Mouse (Mus musculus) kidney, embryonic 16.5 days (tissue): ENCODE results near the gene Ppef2. TPM values are rescaled to one million over a fixed set of nuclear protein-coding genes. Genes with fewer than 3 reads are reported as not detected.

Source experiments
- ATAC-seq: fragments of 200-750 bp; cut with Nextera tagmentation; 2 replicates; pipeline ENCODE4 v1.8.0; 2017; ENCODE audit warnings: moderate TSS enrichment; ENCODE audit not compliant: low FRiP score, low TSS enrichment
- H3K27ac ChIP-seq: fragments of 300-500 bp; sonication (generic); 2 replicates; pipeline ENCODE4 v1.5.1; 2014; ENCODE audit warnings: low read length
- H3K27me3 ChIP-seq: fragments of 300-500 bp; sonication (generic); 2 replicates; pipeline ENCODE4 v1.6.1; 2014; ENCODE audit warnings: low read length, control low read depth, mixed read lengths; ENCODE audit not compliant: insufficient read depth
- H3K36me3 ChIP-seq: fragments of 300-500 bp; sonication (generic); 2 replicates; pipeline ENCODE4 v1.6.1; 2014; ENCODE audit warnings: low read length, control low read depth, mixed read lengths; ENCODE audit not compliant: insufficient read depth
- H3K4me1 ChIP-seq: fragments of 300-500 bp; sonication (generic); 2 replicates; pipeline ENCODE4 v1.6.1; 2014; ENCODE audit warnings: low read length, control low read depth, mixed read lengths; ENCODE audit not compliant: insufficient read depth
- H3K4me2 ChIP-seq: fragments of 300-500 bp; sonication (generic); replicated peaks from 2 replicates; pipeline ENCODE4 v1.6.1; 2014; ENCODE audit warnings: low read depth, low read length
- H3K4me3 ChIP-seq: fragments of 300-500 bp; sonication (generic); 2 replicates; pipeline ENCODE4 v1.5.1; 2014; ENCODE audit warnings: mild to moderate bottlenecking, low read length
- H3K9ac ChIP-seq: fragments of 300-500 bp; sonication (generic); replicated peaks from 2 replicates; pipeline ENCODE4 v1.6.1; 2014; ENCODE audit warnings: low read length
- H3K9me3 ChIP-seq: fragments of 300-500 bp; sonication (generic); 2 replicates; pipeline ENCODE4 v1.6.1; 2016; ENCODE audit warnings: low read length, control low read depth
- WGBS: fragments of 180-500 bp; shearing (Covaris S2); extraction: QIAGEN DNeasy Blood & Tissue Kit; methylation state at CpG from one replicate; pipeline ENCODE4 v1.1.7; 2014; 5-methylcytosine and 5-hydroxymethylcytosine counted together
- polyA plus RNA-seq: library from polyadenylated mRNA; unstranded; fragments of >200 nt; fragmentation: Nextera tagmentation; extraction: Ambion mirVana; gene quantifications from 2 replicates; pipeline ENCODE4 v1.2.1, GENCODE M21; 2015

The Ppef2 gene
- polyA plus RNA-seq, 1 experiment from 2014 or later = 0.37 TPM

GRCm38 (mm10) chr5:92244900-92245299 lies 11.2 kb downstream of the Ppef2 start:
- Histone ChIP-seq H3K27ac (no peak overlapping the region), H3K27me3 (no peaks in the 10 kb centered on the region), H3K4me2 (no peak overlapping the region), H3K4me3 (no peak overlapping the region), H3K9me3 (0 out of 2 replicates have a peak, but pooled peaks cover under 1% of the 10 kb centered on the region), H3K9ac (no peak overlapping the region), H3K4me1 (no peaks in the 10 kb centered on the region), H3K36me3 (no peaks in the 10 kb centered on the region)
- WGBS = 95% methylated on average over 2 of the region's 2 CpGs
- ATAC-seq = no peak

DNA sequence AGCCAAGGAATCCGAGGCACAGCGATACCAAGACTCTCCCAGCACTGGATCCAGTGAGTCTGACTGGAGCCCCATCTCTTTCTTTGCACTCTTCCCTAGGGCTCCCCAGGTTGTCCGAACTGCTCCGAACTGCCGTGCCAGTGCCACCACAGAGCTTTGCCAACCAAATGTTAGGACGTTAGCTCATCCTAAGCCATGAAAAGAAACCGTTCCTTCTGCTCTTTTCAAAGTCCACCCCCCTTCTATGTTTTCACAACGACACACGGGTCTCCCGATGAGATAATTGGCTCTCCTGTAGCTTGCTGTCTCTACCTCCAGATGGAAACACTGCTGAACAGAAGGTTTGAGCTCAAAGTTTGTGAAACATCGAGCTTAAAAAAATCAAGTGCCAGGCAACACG lies 15.3 kb downstream of the Ppef2 start:
- WGBS = 94% methylated on average over 12 of the region's 12 CpGs
- Histone ChIP-seq H3K9me3 (no peaks in the 10 kb centered on the region), H3K4me2 (no peak overlapping the region), H3K36me3 (no peaks in the 10 kb centered on the region), H3K27ac (no peak overlapping the region), H3K4me1 (no peaks in the 10 kb centered on the region), H3K4me3 (no peak overlapping the region), H3K9ac (no peak overlapping the region), H3K27me3 (no peaks in the 10 kb centered on the region)
- no peak for ATAC-seq

DNA sequence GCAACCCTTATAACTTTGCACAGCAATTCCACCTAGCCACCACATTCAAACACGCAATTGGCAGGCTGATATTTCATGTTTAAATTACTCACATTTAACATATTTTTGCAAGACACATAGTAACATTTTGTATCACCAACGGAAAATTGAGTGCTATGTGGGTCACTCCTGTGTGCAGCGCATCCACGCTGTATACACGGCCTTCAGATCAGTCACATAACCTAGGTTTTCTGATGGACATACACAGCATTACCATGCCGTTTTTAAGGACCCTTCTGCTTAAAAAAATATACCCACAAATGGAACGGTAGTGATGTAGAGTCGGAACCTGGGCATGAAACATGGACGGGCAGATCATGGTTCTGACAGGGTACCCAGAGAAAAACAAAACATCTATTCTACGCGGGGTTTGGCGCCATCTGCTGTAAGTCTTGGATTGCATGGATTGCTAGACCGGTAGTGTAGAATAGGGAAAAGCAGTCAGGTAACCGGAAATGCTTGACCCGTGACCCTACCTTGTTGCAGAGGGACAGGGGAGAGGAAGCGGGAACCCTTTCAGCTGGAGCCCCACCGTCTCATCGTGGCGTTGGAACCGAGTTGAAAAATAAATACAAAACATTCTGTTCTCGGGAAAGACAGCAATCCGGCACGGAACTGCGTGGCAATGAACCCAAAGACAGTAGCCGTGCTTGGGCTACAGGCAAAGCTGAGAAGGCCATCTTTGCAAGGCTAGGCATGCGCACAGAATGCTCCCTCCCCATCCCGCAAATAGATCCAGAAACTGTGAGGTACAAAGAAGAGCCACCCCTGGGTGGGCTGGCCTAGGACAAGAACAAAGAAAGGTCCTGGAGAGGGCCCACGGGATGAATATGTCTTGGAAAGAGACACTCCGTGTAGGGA lies 16.5 kb downstream of the Ppef2 start:
- H3K36me3 ChIP-seq = no peaks in the 10 kb centered on the region
- no peak overlapping the region for H3K27ac ChIP-seq
- WGBS = 45% methylated on average over 29 of the region's 29 CpGs
- 0 out of 2 replicates have a peak overlapping the region, but pooled peaks have one; percentile 12 for H3K4me2 ChIP-seq
- H3K27me3 ChIP-seq = no peaks in the 10 kb centered on the region
- peak; percentile 44; the same call in 1 of the 2 replicates for ATAC-seq
- H3K9me3 ChIP-seq = no peaks in the 10 kb centered on the region
- H3K9ac ChIP-seq = no peak overlapping the region
- no peak overlapping the region for H3K4me3 ChIP-seq
- 0 out of 2 replicates have a peak, but pooled peaks cover 5% of the 10 kb centered on the region for H3K4me1 ChIP-seq

DNA sequence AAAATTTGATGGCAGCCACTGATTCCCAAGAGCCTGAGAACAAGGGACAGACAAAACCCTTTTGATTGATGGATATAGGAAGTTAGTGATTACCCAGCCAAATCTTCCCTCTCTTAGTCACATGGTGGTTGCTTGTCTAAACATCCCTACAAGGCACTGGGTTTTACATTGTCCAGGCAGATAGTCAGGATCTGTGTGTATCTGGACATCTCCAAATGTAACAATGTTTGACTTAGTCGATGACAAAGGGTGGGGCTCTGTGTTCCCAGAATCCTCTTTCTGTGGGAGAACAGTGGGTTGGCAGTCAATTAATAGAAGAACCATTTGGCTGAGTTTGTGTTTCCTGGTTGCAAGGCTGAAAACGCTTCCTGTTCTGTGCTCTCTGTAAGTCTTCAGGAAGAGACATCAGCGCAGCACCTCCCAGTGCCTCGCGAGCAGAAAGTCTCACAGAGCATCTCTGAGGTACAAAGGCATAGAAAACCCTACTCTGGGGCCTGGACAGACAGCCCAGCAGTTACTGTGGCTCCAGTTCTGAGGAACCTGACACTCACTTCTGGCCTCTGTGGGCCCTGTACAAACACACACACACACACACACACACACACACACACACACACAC lies 21.0 kb downstream of the Ppef2 start:
- H3K9ac ChIP-seq = no peak overlapping the region
- no peak overlapping the region for H3K27ac ChIP-seq
- 0 out of 2 replicates have a peak, but pooled peaks cover 5% of the 10 kb centered on the region for H3K4me1 ChIP-seq
- WGBS = 51% methylated on average over 5 of the region's 5 CpGs
- H3K4me2 ChIP-seq = no peak overlapping the region
- ATAC-seq = peak; percentile 40; the same call in 1 of the 2 replicates
- H3K27me3 ChIP-seq = no peaks in the 10 kb centered on the region
- no peaks in the 10 kb centered on the region for H3K9me3 ChIP-seq
- H3K4me3 ChIP-seq = no peak overlapping the region
- H3K36me3 ChIP-seq = no peaks in the 10 kb centered on the region

DNA sequence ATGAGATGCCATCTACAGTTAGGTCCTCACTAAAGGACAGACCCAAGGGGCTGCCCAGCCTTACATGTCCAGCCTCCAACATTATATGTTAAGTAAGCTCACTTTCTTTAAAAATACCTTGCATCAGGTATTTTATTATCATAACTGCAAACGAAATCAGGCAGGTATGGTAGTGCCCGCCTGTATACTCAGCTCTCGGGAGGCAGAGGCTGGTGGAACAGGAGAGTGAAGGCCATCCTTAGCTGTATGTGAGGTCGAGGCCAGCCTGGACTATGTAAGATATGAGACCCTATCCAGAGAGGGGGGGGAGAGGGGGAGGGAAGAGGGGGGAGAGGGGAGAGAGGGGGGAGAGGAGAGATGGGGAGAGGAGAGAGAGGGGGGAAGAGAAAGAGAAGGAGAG lies 22.7 kb downstream of the Ppef2 start:
- H3K27ac ChIP-seq = no peak overlapping the region
- no peak for ATAC-seq
- H3K36me3 ChIP-seq = no peaks in the 10 kb centered on the region
- no peak overlapping the region for H3K4me2 ChIP-seq
- H3K9me3 ChIP-seq = no peaks in the 10 kb centered on the region
- no peak overlapping the region for H3K4me3 ChIP-seq
- H3K27me3 ChIP-seq = no peaks in the 10 kb centered on the region
- 0 out of 2 replicates have a peak, but pooled peaks cover 5% of the 10 kb centered on the region for H3K4me1 ChIP-seq
- 87% methylated on average over 4 of the region's 4 CpGs for WGBS
- no peak overlapping the region for H3K9ac ChIP-seq

DNA sequence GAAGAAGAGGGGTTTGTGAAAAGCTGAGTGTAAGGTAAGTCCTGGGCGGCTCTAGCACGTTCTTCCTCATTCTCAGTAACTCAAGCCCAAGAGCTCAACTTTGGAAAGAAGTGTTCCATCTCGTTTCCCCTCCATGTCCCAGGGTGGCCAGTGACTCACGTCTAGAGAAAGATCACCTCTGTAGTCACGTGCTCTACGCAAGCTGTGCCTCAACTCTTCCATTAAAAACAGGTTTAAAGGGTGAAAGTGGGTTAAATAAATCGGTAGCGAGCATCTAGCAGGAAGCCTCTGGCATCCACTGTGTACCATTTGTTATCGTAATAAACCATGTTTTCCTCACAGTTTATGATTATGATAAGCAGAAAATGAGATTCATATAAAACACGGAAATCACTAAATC lies 24.2 kb downstream of the Ppef2 start:
- Histone ChIP-seq H3K9me3 (no peaks in the 10 kb centered on the region), H3K4me3 (no peak overlapping the region), H3K9ac (no peak overlapping the region), H3K27ac (no peak overlapping the region), H3K27me3 (no peaks in the 10 kb centered on the region), H3K36me3 (no peaks in the 10 kb centered on the region), H3K4me2 (no peak overlapping the region), H3K4me1 (0 out of 2 replicates have a peak, but pooled peaks cover 5% of the 10 kb centered on the region)
- 81% methylated on average over 10 of the region's 10 CpGs for WGBS
- no peak for ATAC-seq

DNA sequence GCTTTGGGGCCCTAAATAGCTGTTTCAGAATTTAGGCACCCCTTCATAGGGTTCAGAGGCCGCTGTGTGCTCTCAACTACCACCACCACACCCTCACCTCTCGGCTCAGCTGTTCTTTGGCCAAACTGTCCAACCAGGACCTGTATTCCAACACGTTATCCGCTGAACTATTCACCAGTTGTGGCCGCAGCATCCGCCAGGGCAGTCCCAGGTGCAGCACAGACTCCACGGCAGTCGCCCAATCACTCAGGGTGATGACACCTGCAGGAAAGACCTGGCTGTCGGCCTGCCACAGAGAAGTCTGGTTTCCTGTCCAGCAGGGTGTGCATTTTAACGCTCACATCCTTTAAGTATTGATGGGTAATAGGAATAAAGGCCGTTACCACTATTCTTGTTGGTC lies 25.8 kb downstream of the Ppef2 start:
- ATAC-seq = no peak

DNA sequence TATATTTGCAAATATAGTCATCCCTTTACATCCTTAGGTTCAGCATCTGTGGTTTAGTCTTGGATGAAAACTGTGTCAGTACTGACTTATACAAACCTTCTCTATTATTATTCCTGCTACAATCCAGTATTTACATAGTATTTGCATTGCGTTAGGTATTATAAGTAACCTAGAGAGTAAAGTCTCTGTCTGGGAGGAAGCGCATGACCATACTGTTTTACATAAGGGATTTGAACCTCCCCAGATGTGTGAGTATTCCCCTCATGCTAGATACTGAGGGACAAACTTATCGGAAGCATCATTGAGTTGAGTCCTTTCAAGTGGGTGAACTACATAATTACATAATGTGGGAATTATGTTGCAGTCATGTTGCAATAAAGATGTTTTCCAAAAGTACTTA lies 26.6 kb downstream of the Ppef2 start:
- WGBS = 97% methylated on average over 3 of the region's 3 CpGs

More for the DNA sequence above, 25.8 kb downstream of the Ppef2 start:
- H3K4me1 ChIP-seq = 0 out of 2 replicates have a peak, but pooled peaks cover 5% of the 10 kb centered on the region
- H3K9me3 ChIP-seq = no peaks in the 10 kb centered on the region
- H3K4me2 ChIP-seq = no peak overlapping the region
- H3K36me3 ChIP-seq = no peaks in the 10 kb centered on the region
- no peak overlapping the region for H3K27ac ChIP-seq
- WGBS = 86% methylated on average over 11 of the region's 11 CpGs
- H3K9ac ChIP-seq = no peak overlapping the region
- H3K4me3 ChIP-seq = no peak overlapping the region
- H3K27me3 ChIP-seq = no peaks in the 10 kb centered on the region

DNA sequence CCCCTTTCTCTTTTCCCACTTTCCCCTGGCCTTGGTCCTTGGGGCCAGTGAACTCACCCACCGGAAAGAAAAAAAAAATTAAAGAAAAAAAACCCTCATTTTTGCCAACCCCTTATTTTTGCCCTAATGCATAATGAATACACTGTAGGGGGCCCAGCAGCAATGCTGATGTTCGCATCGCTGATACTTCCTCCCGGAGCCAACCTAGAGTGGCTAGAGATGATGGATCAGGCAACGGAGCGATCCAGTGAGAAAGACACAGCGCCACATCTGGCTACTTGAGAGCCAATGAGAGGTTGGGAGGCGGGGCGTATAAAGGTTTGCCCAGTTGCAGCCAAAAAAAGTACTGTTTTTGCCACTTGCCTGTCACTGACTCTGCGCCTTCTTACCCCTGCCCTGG lies 27.3 kb downstream of the Ppef2 start:
- H3K36me3 ChIP-seq = no peaks in the 10 kb centered on the region
- WGBS = 63% methylated on average over 10 of the region's 10 CpGs
- H3K4me2 ChIP-seq = no peak overlapping the region
- H3K4me1 ChIP-seq = no peaks in the 10 kb centered on the region
- H3K9ac ChIP-seq = no peak overlapping the region
- no peak overlapping the region for H3K4me3 ChIP-seq
- H3K9me3 ChIP-seq = no peaks in the 10 kb centered on the region
- ATAC-seq = no peak
- no peaks in the 10 kb centered on the region for H3K27me3 ChIP-seq
- H3K27ac ChIP-seq = no peak overlapping the region

More for the DNA sequence above, 26.6 kb downstream of the Ppef2 start:
- no peaks in the 10 kb centered on the region for H3K9me3 ChIP-seq
- no peak overlapping the region for H3K4me3 ChIP-seq
- H3K9ac ChIP-seq = no peak overlapping the region
- no peak overlapping the region for H3K4me2 ChIP-seq
- ATAC-seq = no peak
- no peak overlapping the region for H3K27ac ChIP-seq
- H3K4me1 ChIP-seq = no peaks in the 10 kb centered on the region
- H3K36me3 ChIP-seq = no peaks in the 10 kb centered on the region
- no peaks in the 10 kb centered on the region for H3K27me3 ChIP-seq

DNA sequence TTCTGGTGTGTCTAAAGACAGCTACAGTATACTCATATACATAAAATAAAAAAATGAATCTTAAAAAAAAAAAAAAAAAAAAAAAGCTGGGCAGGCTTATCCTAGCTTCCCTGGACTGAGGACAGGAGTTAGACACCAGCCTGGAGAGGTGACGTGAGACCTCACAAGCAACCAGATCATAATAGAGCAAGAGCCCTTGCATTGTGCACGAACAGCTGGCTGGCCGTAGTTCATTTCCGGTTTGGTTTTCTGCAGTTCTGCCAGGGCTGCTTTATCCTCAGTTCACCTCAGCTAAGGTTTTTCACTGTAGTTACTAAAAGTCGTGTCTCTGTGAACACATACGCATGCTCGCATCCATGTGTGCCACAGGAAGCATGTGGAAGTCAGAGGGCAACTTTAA lies 28.3 kb downstream of the Ppef2 start:
- Histone ChIP-seq H3K4me3 (no peak overlapping the region), H3K4me2 (no peak overlapping the region), H3K4me1 (no peaks in the 10 kb centered on the region), H3K36me3 (no peaks in the 10 kb centered on the region), H3K27ac (no peak overlapping the region), H3K9ac (no peak overlapping the region), H3K9me3 (no peaks in the 10 kb centered on the region), H3K27me3 (no peaks in the 10 kb centered on the region)
- WGBS = 84% methylated on average over 7 of the region's 7 CpGs
- no peak for ATAC-seq
